Mouse (Mus musculus) B cell, adult 2 months (primary cell): Measurements from ENCODE around the gene Adarb1.

Source experiments
- DNase-seq, 2 experiments: peaks; one replicate each; pipeline ENCODE4 v3.0.0; 2022

Adarb1 gene

GRCm38 (mm10) chr10:77381191-77381590 is 36.9 kb downstream of the Adarb1 start:
- no peak for DNase-seq

GRCm38 (mm10) chr10:77380716-77381115 is 37.4 kb downstream of the Adarb1 start:
- no peak for DNase-seq

- DNase-seq, result no peak
Observed at GRCm38 (mm10) chr10:77379199-77379598, 38.9 kb downstream of the Adarb1 start.

- DNase-seq, result no peak
Observed at GRCm38 (mm10) chr10:77376056-77376455, 42.0 kb downstream of the Adarb1 start.

GRCm38 (mm10) chr10:77374948-77375347 is 43.1 kb downstream of the Adarb1 start:
- no peak for DNase-seq

GRCm38 (mm10) chr10:77374407-77374806 is 43.7 kb downstream of the Adarb1 start:
- no peak for DNase-seq

- DNase-seq, result no peak
Observed at GRCm38 (mm10) chr10:77370129-77370528, 47.9 kb downstream of the Adarb1 start.

GRCm38 (mm10) chr10:77367973-77368372 is 50.1 kb downstream of the Adarb1 start:
- DNase-seq, result no peak

- DNase-seq, result no peak
Observed at GRCm38 (mm10) chr10:77366959-77367358, 51.1 kb downstream of the Adarb1 start.

GRCm38 (mm10) chr10:77365212-77365611 is 52.9 kb downstream of the Adarb1 start:
- no peak for DNase-seq

- DNase-seq, result no peak
Observed at GRCm38 (mm10) chr10:77360486-77360885, 57.6 kb downstream of the Adarb1 start.

GRCm38 (mm10) chr10:77357957-77358356 is 60.1 kb downstream of the Adarb1 start:
- no peak for DNase-seq

GRCm38 (mm10) chr10:77353031-77353745 is 64.9 kb downstream of the Adarb1 start:
- DNase-seq, result peak; percentile 63

GRCm38 (mm10) chr10:77342842-77343241 is 75.2 kb downstream of the Adarb1 start:
- no peak for DNase-seq

GRCm38 (mm10) chr10:77341711-77342110 is 76.4 kb downstream of the Adarb1 start:
- DNase-seq, result no peak

- no peak for DNase-seq
Observed at GRCm38 (mm10) chr10:77341059-77341458, 77.0 kb downstream of the Adarb1 start.

- DNase-seq, result no peak
Observed at GRCm38 (mm10) chr10:77339871-77340341, 78.2 kb downstream of the Adarb1 start.

- no peak for DNase-seq
Observed at GRCm38 (mm10) chr10:77333518-77333917, 84.6 kb downstream of the Adarb1 start.

GRCm38 (mm10) chr10:77329446-77330094 is 88.5 kb downstream of the Adarb1 start:
- no peak for DNase-seq

GRCm38 (mm10) chr10:77324716-77325115 is 93.4 kb downstream of the Adarb1 start:
- DNase-seq, result no peak

GRCm38 (mm10) chr10:77321611-77322010 is 96.5 kb downstream of the Adarb1 start:
- no peak for DNase-seq

GRCm38 (mm10) chr10:77321001-77321400 is 97.1 kb downstream of the Adarb1 start:
- no peak for DNase-seq

- no peak for DNase-seq
Observed at GRCm38 (mm10) chr10:77315682-77316081, 102.4 kb downstream of the Adarb1 start.

- peak in 1 of 2 experiments; percentile 5 for DNase-seq
Observed at GRCm38 (mm10) chr10:77314711-77315266, 103.3 kb downstream of the Adarb1 start.
